Mouse (Mus musculus) ovary, adult 18-20 months (tissue): ENCODE measurements around the gene Ttc30b.
"Not testable (repeated sequence)": the region's sequence is repeated elsewhere in the genome, so short reads cannot be mapped to it uniquely, and the experiment has no call there.

Source experiments
- DNase-seq: peaks from one replicate; pipeline ENCODE4 v3.0.0; 2022; ENCODE audit warnings: low spot score, mixed read lengths

Ttc30b gene

GRCm38 (mm10) chr2:75938117-75939063 is at the start of gene Ttc30b:
Ttc30b (minus strand) TSS chr2:75938585.
- peak; percentile 48 for DNase-seq

GRCm38 (mm10) chr2:75987739-75988138 is 49.4 kb upstream of the Ttc30b start:
- no peak for DNase-seq

GRCm38 (mm10) chr2:75985124-75985523 is 46.7 kb upstream of the Ttc30b start:
- no peak for DNase-seq

GRCm38 (mm10) chr2:75983847-75984246 is 45.5 kb upstream of the Ttc30b start:
- DNase-seq = no peak

- DNase-seq = no peak
These were observed 44.7 kb upstream of the Ttc30b start for GRCm38 (mm10) chr2:75983091-75983490.

GRCm38 (mm10) chr2:75982626-75983025 is 44.2 kb upstream of the Ttc30b start:
- DNase-seq = no peak

GRCm38 (mm10) chr2:75981440-75982081 is 43.2 kb upstream of the Ttc30b start, which contains the start of gene Ttc30a1:
Ttc30a1 (minus strand) TSS chr2:75981967.
- DNase-seq = peak; percentile 49

GRCm38 (mm10) chr2:75980933-75981439 is 42.6 kb upstream of the Ttc30b start:
- not testable (repeated sequence) for DNase-seq

- DNase-seq = not testable (repeated sequence)
These were observed 39.5 kb upstream of the Ttc30b start, which contains the start of gene Ttc30a2 for GRCm38 (mm10) chr2:75977752-75978368. Ttc30a2 (minus strand) TSS chr2:75978170.

GRCm38 (mm10) chr2:75976070-75976469 is 37.7 kb upstream of the Ttc30b start:
- DNase-seq = not testable (repeated sequence)

- DNase-seq = no peak
These were observed 35.7 kb upstream of the Ttc30b start for GRCm38 (mm10) chr2:75974131-75974530.

- peak; percentile 31 for DNase-seq
These were observed 26.6 kb upstream of the Ttc30b start for GRCm38 (mm10) chr2:75964972-75965371.

GRCm38 (mm10) chr2:75964512-75964911 is 26.1 kb upstream of the Ttc30b start:
- DNase-seq = peak; percentile 25

- DNase-seq = no peak
These were observed 25.7 kb upstream of the Ttc30b start for GRCm38 (mm10) chr2:75964051-75964450.

- no peak for DNase-seq
These were observed 24.9 kb upstream of the Ttc30b start for GRCm38 (mm10) chr2:75963211-75963840.

GRCm38 (mm10) chr2:75960366-75961330 is 22.3 kb upstream of the Ttc30b start:
- no peak for DNase-seq

- no peak for DNase-seq
These were observed 21.5 kb upstream of the Ttc30b start for GRCm38 (mm10) chr2:75959850-75960365.

GRCm38 (mm10) chr2:75959183-75959849 is 20.9 kb upstream of the Ttc30b start:
- DNase-seq = no peak

GRCm38 (mm10) chr2:75955709-75956108 is 17.3 kb upstream of the Ttc30b start:
- no peak for DNase-seq

- DNase-seq = no peak
These were observed 14.9 kb upstream of the Ttc30b start for GRCm38 (mm10) chr2:75953320-75953719.
